Mouse (Mus musculus) forelimb bud, embryonic 11.5 days (tissue): ENCODE data around the gene Abca12.

Source experiments
- DNase-seq: peaks from one replicate; pipeline ENCODE4 v3.0.0-alpha.2; 2012; ENCODE audit warnings: low read depth, low spot score

The Abca12 gene

DNA sequence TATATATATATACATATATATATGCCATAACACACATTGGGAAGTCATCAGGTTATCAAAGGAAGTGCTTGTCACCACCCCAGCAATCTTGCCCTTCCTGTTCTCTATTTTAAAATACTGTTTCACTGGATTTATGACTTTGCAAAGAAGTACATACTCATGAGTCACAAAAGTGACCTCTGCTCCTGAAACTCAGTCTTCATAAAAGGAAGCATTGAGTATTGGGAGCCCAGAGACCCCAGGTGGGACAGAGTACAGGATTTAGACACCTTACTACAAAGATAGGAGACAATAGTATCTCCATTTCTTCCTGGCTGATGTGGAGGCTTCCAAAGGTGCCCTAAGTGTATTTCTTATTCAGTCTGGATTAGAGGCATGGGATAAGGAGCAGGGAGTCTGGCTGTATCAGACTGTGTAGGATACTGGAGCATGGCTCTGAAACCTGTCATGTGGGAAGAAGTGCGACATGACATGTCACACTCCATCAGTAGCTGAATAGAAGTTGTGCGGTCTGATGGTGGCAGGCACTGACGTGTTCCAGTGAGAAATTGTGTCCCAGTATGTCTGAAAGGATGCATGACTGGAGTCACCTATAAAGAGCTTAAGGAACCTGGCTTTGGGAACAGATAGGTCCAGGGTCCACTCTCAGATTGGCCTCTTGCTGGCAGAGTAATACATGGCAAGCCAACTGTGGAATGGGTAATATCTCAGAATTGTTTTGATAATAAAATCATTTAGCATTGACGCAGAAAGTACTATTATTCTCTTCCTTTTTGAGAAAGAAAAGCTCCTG lies 76.0 kb downstream of the Abca12 start:
- no peak for DNase-seq

DNA sequence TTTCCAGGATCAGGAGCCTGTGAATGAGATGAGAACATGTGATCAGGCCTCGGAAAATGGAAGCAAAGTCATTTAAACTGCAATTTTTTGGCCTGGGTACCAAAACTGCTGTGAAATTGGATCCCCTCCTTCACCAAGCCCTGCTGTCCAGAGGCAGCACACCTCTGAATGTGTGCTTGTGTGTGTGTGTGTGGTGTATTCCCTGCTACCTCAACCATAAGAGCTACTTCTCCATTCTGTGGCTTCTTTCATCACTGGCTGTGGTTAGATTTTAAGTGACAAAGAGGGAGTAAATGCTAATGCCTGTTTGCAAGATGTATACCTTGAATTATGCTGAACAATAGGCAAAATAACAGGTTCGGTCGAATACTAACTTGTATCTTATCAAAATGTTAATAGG lies 84.4 kb downstream of the Abca12 start:
- DNase-seq: no peak

DNA sequence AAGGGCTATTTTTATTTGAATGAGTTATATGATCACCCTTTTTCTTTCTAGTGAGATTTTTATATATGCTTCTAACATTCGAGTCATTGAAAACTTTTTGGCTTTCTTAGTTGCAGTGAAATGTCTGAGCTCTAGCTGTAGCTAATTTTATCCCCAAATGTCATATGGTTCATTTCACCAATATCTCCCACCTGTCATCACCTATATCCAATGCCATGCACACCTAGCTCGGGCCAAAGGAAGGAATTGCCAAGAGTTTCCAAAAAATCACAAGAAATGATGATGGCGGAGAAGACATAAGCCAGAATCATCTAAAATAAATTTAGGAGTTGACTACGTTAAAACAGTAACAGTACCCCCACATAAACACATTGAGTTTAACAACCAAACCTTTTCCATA lies 102.5 kb downstream of the Abca12 start:
- no peak for DNase-seq

DNA sequence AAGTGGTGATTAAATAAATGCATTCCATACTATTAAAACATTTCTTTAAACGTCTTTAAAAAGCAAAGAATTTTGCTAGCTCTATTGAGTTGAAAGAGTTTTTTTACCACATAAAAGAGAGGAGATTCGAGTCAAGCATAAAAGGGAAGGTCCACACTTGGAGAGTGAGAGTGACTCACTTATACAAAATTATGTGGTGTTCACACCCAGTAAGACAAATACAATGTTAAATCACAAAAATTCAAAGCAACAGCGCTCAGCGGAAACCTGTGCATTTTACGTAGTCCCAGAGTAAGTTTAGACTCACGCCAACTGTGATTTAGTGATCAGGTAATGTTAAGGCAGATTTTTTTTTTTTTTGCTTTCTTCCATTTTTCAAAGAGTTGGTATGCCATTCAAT lies 104.1 kb downstream of the Abca12 start:
- DNase-seq: no peak

DNA sequence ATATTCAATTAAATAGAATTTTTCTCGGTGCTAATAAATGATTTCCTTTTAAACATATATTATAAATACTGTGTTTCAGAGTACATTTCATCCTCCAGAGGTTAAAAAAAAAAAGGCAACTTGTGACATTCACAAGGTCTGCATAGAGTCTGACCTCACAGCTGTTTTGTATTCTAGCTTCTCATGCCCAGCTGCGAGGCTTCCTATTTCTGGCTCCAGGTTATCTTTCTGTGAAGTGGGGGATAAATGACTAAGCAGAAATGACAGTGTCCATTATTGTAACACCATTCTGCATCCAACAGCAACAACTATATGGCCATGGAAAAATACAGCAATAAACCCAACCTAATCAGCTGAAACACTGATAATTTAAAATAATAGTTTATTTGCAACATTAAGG lies 107.3 kb downstream of the Abca12 start:
- DNase-seq: no peak

DNA sequence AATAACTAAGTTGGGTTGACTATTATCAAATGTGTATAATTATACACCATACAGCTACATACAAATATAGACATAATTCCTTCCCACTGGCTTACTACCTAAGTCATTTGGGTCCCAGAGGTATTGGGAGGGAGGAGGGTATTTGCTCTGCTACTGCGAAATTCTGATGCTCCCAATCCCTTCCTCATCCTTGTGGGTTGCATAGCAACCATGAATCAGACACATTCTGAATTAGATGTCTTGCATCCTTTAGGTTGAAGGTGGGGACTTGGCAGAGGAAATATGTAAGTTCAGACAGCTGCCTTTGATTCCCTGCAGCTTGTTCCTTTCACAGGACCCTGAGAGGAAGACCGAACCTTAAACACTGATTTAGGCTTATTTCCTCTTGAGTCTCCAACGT lies 108.5 kb downstream of the Abca12 start:
- DNase-seq: no peak

DNA sequence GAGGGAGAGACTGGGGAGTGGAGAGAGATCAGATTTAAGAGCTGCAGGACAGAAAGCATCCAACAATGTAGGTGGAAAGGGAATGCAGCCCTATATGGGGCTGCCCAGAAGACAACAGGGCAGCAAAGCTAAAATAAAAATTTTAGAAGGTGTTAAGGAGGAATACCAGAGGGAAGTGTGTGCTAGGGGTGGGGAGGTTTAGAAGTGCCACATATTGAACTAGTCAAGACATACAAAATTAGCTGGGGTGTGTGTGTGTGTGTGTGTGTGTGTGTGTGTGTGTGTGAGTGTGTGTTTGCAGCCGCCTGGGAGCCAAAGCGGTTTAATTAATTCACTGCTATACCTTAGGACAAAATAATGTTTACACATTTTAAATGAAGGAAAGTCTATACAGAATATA lies 110.1 kb downstream of the Abca12 start:
- no peak for DNase-seq

GRCm38 (mm10) chr1:71297021-71297420 lies 117.7 kb downstream of the Abca12 start:
- no peak for DNase-seq

DNA sequence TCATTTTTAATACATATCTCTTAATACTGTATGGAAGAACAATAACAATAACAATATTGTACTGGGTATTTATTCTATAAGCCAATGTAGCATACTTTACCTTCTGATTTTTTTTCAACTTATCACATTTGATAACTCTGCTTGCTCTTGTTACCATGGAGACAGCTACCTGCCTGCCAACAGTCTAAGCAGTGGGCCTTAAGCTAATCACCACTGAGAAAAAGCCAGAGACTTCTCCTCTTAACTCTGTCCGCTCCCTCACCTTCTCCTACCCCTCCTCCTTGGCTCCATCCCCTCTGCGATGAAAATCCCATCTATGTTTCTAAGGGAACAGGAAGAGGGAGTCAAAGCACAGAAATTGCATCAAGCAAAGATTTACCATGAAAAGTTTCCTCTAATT lies 118.1 kb downstream of the Abca12 start:
- no peak for DNase-seq

GRCm38 (mm10) chr1:71291917-71292316 lies 122.8 kb downstream of the Abca12 start:
- no peak for DNase-seq

DNA sequence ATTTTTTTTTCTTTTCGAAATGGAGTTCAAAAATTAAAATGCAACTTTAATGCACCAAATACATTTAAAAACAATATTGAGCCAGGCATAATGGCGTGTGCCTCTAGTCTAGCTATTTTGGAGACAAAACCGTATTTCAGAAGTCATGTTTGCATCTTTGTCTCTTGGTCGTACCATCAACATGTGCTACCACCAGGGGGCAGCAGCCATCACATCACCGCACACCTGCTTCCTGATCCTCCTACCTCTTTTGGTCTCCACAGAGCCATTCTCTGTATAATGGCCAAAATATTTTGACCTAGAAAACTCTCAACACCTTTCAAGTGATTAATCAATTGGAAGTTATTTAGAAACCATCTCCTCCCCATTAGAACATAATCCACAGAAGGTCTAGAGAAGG lies 125.2 kb downstream of the Abca12 start:
- peak; percentile 54 for DNase-seq

GRCm38 (mm10) chr1:71276940-71277339 lies 137.8 kb downstream of the Abca12 start:
- DNase-seq: no peak

GRCm38 (mm10) chr1:71272550-71272949 lies 142.2 kb downstream of the Abca12 start:
- DNase-seq: no peak

DNA sequence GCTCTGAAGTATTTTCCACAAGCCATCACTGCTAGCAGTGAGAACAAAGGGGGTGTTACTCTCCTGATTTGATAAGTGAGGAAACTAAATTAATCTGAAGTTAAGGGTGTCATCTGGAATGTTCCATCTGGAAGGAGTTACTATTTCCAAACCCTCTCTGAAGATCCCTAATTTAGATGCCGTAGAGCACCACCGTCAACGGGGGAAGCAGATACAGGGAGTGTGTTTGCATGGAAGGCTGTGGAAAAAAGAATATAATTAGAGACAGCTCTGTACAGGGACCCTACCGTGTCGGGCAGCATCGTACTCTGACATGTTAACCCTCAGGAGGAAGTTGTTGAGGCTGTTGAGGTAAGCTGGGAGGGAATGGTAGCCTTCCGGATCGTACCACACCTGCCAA lies 142.6 kb downstream of the Abca12 start:
- no peak for DNase-seq

GRCm38 (mm10) chr1:71270083-71270482 lies 144.6 kb downstream of the Abca12 start:
- DNase-seq: no peak

DNA sequence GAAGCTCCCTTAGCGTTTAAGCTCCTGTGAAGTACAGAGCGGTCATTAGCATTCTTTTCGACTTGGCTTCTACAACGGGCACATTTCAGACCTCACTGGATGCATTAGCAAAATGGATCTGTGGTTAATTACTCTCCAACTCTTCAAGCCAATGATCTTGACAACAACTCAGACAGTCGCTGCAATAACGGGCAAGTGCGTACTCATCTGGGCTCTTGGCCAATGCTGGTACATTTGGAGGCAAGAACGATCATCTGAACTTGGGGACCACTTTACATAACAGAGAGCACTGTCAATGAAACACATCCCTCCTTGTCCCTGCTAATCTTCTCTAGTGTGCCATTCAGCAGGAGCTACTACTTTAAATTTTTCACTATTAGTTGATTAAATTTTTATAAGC lies 148.1 kb downstream of the Abca12 start:
- DNase-seq: no peak

GRCm38 (mm10) chr1:71263532-71263931 lies 151.2 kb downstream of the Abca12 start:
- DNase-seq: no peak

GRCm38 (mm10) chr1:71244647-71245046 lies 170.1 kb downstream of the Abca12 start:
- DNase-seq: no peak

- no peak for DNase-seq
Measured at GRCm38 (mm10) chr1:71241396-71241795, 173.3 kb downstream of the Abca12 start.

DNA sequence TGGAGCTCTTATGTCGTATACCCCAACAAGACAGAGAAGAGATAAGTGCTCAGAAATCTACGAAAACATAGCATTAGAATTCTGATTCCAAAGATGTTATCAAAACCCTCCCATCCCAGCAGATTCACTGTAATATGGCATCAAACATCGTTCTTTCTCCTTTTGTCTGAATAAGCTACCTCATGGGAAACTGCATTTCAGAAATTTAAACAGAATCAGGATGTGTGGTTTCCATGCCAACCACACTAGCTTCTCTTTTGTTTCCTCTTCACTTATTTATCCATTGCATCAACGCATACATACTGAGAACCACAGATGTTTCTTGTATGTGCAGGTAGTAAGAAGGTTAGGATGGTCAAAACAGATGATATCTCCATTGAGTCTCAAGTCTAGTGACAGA lies 175.1 kb downstream of the Abca12 start:
- DNase-seq: no peak

DNA sequence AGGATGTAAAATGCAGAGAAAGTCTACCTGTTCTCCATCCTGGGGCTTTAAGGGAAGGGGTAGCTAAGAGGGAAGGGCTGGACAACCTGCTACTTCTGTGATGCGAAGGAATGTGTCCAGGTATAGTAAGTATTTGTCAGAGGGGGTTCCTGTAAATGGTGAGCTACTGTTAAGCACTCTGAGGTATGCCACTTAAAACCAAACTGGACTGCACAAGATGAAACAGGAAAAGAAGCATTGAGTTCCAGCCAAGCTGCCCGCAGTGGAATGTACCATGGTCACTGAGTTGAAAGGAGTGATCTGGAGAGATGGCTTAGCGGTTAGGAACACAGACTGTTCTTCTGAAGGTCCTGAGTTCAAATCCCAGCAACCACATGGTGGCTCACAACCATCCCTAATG lies 179.4 kb downstream of the Abca12 start:
- no peak for DNase-seq

GRCm38 (mm10) chr1:71231211-71231610 lies 183.5 kb downstream of the Abca12 start:
- no peak for DNase-seq

GRCm38 (mm10) chr1:71203581-71203980 lies 211.1 kb downstream of the Abca12 start:
- no peak for DNase-seq

DNA sequence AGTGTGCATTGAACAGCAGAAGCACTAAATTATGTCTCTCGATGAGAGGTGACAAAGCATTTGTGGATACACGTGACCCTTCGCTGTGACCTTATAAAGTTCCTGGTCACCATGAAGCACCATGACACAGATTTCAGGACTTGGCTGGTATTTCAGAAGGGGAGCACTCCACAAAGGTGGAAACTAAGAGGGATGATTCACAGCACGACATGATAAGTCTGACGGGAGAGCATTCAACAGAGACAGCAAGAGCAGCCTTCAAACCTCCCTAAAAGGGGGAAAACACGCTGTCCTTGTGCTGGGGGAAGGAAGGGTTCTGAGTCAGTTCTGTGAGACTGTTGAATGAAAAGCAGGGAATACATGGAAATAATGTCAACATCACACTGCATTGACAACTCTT lies 218.5 kb downstream of the Abca12 start:
- DNase-seq: no peak
